Mouse (Mus musculus): ENCODE results near the gene Olfr963. TPM values are rescaled to one million over a fixed set of nuclear protein-coding genes. Genes with fewer than 3 reads are reported as not detected.

Gene Olfr963
- not detected in 2 replicates for polyA plus RNA-seq (2012; rRNA removed)

GRCm38 (mm10) chr9:39666905-39667304 is at the start of gene Olfr963:
Gene Olfr963, plus strand, starts transcription at chr9:39667205.
- Histone ChIP-seq H3K27me3 (ENCODE audit: control insufficient read depth, insufficient read depth, low read length) (no peaks in the 10 kb centered on the region), H3K4me3 (ENCODE audit: extremely low read depth, insufficient read depth, insufficient read length) (no peak within 1 kb of the TSS), H3K4me1 (ENCODE audit: control insufficient read depth, insufficient read depth, insufficient read length) (no peaks in the 10 kb centered on the region), H3K36me3 (ENCODE audit: control insufficient read depth, insufficient read depth, low read length) (no peaks in the 10 kb centered on the region), H3K27ac (ENCODE audit: insufficient read depth, low read length) (no peak within 1 kb of the TSS)
- WGBS, result 88% methylated on average over 1 of the region's 1 CpGs
- DNase-seq (ENCODE audit: low read depth in 1 of 2, low spot score in 2 of 2), result no peak
- no peak for TF ChIP-seq POLR2A (IDR thresholded peaks at IDR 0.05; ENCODE audit: low read depth, low read length)
- TF ChIP-seq CTCF (IDR thresholded peaks at IDR 0.05; ENCODE audit: extremely low read depth, insufficient read depth, insufficient read length, insufficient replicate concordance), result no peak

- DNase-seq (ENCODE audit: low read depth in 1 of 2, low spot score in 2 of 2), result no peak
- Histone ChIP-seq H3K4me1 (ENCODE audit: control insufficient read depth, insufficient read depth, insufficient read length) (no peaks in the 10 kb centered on the region), H3K4me3 (ENCODE audit: extremely low read depth, insufficient read depth, insufficient read length) (no peak within 1 kb of the TSS), H3K27ac (ENCODE audit: insufficient read depth, low read length) (no peak within 1 kb of the TSS), H3K36me3 (ENCODE audit: control insufficient read depth, insufficient read depth, low read length) (no peaks in the 10 kb centered on the region), H3K27me3 (ENCODE audit: control insufficient read depth, insufficient read depth, low read length) (no peaks in the 10 kb centered on the region)
- WGBS, result 82% methylated on average over 1 of the region's 1 CpGs
- no peak for TF ChIP-seq CTCF (IDR thresholded peaks at IDR 0.05; ENCODE audit: extremely low read depth, insufficient read depth, insufficient read length, insufficient replicate concordance)
- no peak for TF ChIP-seq POLR2A (IDR thresholded peaks at IDR 0.05; ENCODE audit: low read depth, low read length)
These were observed 45.9 kb upstream of the Olfr963 start, which contains the start of gene Olfr960 for GRCm38 (mm10) chr9:39621073-39621472. Gene Olfr960, plus strand, starts transcription at chr9:39621373.

DNA sequence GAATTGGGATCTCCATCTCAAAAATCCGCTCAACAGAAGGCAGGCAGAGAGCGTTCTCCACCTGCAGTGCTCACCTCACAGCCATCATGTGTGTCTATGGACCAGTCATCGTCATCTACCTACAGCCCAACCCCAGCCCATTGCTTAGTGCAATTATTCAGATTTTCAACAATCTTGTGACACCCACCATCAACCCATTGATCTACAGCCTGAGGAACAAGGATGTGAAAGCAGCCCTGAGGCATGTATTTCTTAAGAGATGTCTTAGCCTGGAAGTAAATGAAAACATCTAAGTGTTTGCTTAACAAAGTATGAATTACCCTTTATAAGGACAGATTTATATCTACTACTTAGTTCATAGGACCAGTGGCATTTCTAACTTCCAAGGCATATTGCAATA is 43.2 kb upstream of the Olfr963 start:
- 93% methylated on average over 3 of the region's 3 CpGs for WGBS
- no peak overlapping the region for H3K27ac ChIP-seq (ENCODE audit: insufficient read depth, low read length)
- TF ChIP-seq CTCF (IDR thresholded peaks at IDR 0.05; ENCODE audit: extremely low read depth, insufficient read depth, insufficient read length, insufficient replicate concordance), result no peak
- no peak for TF ChIP-seq POLR2A (IDR thresholded peaks at IDR 0.05; ENCODE audit: low read depth, low read length)

GRCm38 (mm10) chr9:39624711-39625110 is 42.3 kb upstream of the Olfr963 start:
- Histone ChIP-seq H3K4me3 (ENCODE audit: extremely low read depth, insufficient read depth, insufficient read length) (no peak overlapping the region), H3K27me3 (ENCODE audit: control insufficient read depth, insufficient read depth, low read length) (no peaks in the 10 kb centered on the region), H3K27ac (ENCODE audit: insufficient read depth, low read length) (no peak overlapping the region), H3K36me3 (ENCODE audit: control insufficient read depth, insufficient read depth, low read length) (no peaks in the 10 kb centered on the region), H3K4me1 (ENCODE audit: control insufficient read depth, insufficient read depth, insufficient read length) (no peaks in the 10 kb centered on the region)
- TF ChIP-seq POLR2A (IDR thresholded peaks at IDR 0.05; ENCODE audit: low read depth, low read length) (no peak), CTCF (IDR thresholded peaks at IDR 0.05; ENCODE audit: extremely low read depth, insufficient read depth, insufficient read length, insufficient replicate concordance) (no peak)
- 50% methylated on average over 2 of the region's 2 CpGs for WGBS
- no peak for DNase-seq (ENCODE audit: low read depth in 1 of 2, low spot score in 2 of 2)

More for the DNA sequence above, 43.2 kb upstream of the Olfr963 start:
- DNase-seq (ENCODE audit: low read depth in 1 of 2, low spot score in 2 of 2), result no peak
- Histone ChIP-seq H3K4me3 (ENCODE audit: extremely low read depth, insufficient read depth, insufficient read length) (no peak overlapping the region), H3K36me3 (ENCODE audit: control insufficient read depth, insufficient read depth, low read length) (no peaks in the 10 kb centered on the region), H3K4me1 (ENCODE audit: control insufficient read depth, insufficient read depth, insufficient read length) (no peaks in the 10 kb centered on the region), H3K27me3 (ENCODE audit: control insufficient read depth, insufficient read depth, low read length) (no peaks in the 10 kb centered on the region)

- Histone ChIP-seq H3K4me3 (ENCODE audit: extremely low read depth, insufficient read depth, insufficient read length) (no peak overlapping the region), H3K36me3 (ENCODE audit: control insufficient read depth, insufficient read depth, low read length) (no peaks in the 10 kb centered on the region), H3K27me3 (ENCODE audit: control insufficient read depth, insufficient read depth, low read length) (no peaks in the 10 kb centered on the region), H3K4me1 (ENCODE audit: control insufficient read depth, insufficient read depth, insufficient read length) (no peaks in the 10 kb centered on the region), H3K27ac (ENCODE audit: insufficient read depth, low read length) (no peak overlapping the region)
- 86% methylated on average over 2 of the region's 2 CpGs for WGBS
- no peak for DNase-seq (ENCODE audit: low read depth in 1 of 2, low spot score in 2 of 2)
- TF ChIP-seq POLR2A (IDR thresholded peaks at IDR 0.05; ENCODE audit: low read depth, low read length) (no peak), CTCF (IDR thresholded peaks at IDR 0.05; ENCODE audit: extremely low read depth, insufficient read depth, insufficient read length, insufficient replicate concordance) (no peak)
These were observed 37.9 kb upstream of the Olfr963 start for GRCm38 (mm10) chr9:39629069-39629468.

DNA sequence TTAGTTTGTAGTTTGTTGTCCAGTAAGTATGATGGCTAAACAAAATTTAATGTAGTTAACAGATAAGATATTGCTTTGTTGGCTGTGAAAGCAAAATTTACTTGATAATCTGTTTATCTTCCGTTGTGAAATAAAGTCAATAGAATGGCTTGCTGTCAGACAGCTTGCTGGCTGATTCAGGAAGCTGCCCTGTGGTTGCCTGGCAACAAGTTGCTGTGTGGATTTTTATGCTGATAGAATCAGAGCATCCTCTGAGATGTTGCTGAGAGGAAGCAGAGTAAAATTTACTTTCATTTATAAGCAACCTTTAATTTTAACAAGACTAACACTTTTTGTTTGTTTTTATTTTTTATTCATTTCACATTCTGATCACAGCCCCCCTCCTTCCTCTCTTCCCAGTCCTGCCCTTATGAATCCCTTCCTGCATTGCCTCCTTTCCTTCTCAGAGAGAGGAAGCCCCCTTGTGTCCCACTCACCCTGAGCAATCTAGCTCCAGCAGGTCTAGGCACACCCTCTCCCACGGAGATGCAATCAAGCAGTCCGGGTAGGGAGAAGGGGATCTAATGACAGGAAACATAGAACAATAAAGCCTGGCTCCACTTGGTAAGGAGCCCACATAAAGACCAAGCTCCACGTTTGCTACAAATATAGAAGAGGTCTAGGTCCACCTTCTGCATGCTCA is 33.0 kb upstream of the Olfr963 start:
- H3K4me3 ChIP-seq (ENCODE audit: extremely low read depth, insufficient read depth, insufficient read length), result no peak overlapping the region
- no peaks in the 10 kb centered on the region for H3K4me1 ChIP-seq (ENCODE audit: control insufficient read depth, insufficient read depth, insufficient read length)
- no peak for DNase-seq (ENCODE audit: low read depth in 1 of 2, low spot score in 2 of 2)
- 11% methylated on average over 4 of the region's 4 CpGs for WGBS
- no peak for TF ChIP-seq POLR2A (IDR thresholded peaks at IDR 0.05; ENCODE audit: low read depth, low read length)
- TF ChIP-seq CTCF (IDR thresholded peaks at IDR 0.05; ENCODE audit: extremely low read depth, insufficient read depth, insufficient read length, insufficient replicate concordance), result no peak
- no peaks in the 10 kb centered on the region for H3K36me3 ChIP-seq (ENCODE audit: control insufficient read depth, insufficient read depth, low read length)
- no peak overlapping the region for H3K27ac ChIP-seq (ENCODE audit: insufficient read depth, low read length)
- no peaks in the 10 kb centered on the region for H3K27me3 ChIP-seq (ENCODE audit: control insufficient read depth, insufficient read depth, low read length)

DNA sequence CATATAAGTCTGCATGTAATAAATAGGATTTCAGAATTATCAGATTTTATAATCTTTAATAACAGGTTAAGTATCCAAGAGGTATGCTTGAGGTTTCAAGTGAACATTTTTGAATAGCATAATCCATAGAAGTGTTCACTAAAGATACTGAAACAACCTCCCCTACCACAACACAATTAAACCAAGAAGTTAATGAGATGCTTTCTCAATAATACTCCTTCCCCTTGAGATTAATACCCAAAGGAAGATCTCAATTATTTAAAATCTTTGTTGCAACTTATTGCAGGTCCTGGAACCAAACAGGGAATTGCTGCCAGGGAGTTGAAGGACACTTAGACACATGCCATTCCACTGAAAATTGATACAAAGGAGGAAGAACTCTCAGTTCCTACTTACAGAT is 22.2 kb upstream of the Olfr963 start, which contains the start of gene Olfr961:
Olfr961 (plus strand) TSS at position 301 of the 400 bp plus-strand sequence.
- TF ChIP-seq CTCF (IDR thresholded peaks at IDR 0.05; ENCODE audit: extremely low read depth, insufficient read depth, insufficient read length, insufficient replicate concordance), result no peak
- Histone ChIP-seq H3K27ac (ENCODE audit: insufficient read depth, low read length) (no peak within 1 kb of the TSS), H3K4me3 (ENCODE audit: extremely low read depth, insufficient read depth, insufficient read length) (no peak within 1 kb of the TSS), H3K27me3 (ENCODE audit: control insufficient read depth, insufficient read depth, low read length) (no peaks in the 10 kb centered on the region), H3K36me3 (ENCODE audit: control insufficient read depth, insufficient read depth, low read length) (no peaks in the 10 kb centered on the region), H3K4me1 (ENCODE audit: control insufficient read depth, insufficient read depth, insufficient read length) (no peaks in the 10 kb centered on the region)
- DNase-seq (ENCODE audit: low read depth in 1 of 2, low spot score in 2 of 2), result no peak

Data from spleen, adult 2 months (tissue).